Mouse (Mus musculus) spleen, postnatal 10 days (tissue): ENCODE data around the gene Slc4a2.
A peak's percentile ranks its signal among the peaks of the same experiment; 100 is the strongest.
"Not testable (repeated sequence)": the region's sequence is repeated elsewhere in the genome, so short reads cannot be mapped to it uniquely, and the experiment has no call there.

Experiments used
- DNase-seq, 2 experiments: peaks; one replicate each; pipeline ENCODE4 v3.0.0; 2021 to 2022; ENCODE audit warnings: low spot score in 2 of 2

The Slc4a2 gene

DNA sequence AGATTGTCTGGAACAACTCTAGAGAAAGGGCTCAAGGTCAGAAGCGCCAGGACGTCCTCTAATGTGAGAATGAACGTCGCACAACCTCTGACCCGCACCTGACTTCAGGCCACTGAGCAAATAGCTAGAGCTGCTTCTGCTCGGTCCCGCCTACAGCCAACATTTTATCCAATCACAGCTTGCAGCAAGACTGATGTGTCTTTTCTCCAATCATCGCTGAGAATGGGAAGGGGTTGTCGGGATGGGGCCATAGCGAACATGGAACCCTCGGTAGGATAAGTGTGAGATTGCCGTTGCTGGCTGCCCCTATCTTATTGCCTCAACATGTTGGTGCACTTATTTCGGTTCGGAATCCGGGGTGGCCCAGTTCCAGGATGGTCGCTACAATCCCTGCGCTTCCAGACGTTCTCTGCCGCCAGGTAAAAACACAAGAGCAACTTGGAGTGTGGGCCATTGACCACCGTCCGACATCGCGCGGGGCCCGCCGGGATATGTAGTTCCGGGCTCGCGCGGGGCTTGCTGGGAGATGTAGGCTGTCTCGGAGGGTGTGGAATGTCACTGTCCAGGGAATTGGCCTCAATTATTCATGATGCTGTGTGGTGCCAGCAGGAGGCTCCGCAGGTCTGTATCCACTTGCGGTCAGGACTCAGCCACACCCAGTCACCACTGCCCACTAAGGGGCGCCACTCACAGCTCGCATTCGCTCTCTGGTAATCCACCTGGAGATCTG, 29.3 kb upstream of the Slc4a2 start:
- peak; percentile 91 to 92 for DNase-seq

DNA sequence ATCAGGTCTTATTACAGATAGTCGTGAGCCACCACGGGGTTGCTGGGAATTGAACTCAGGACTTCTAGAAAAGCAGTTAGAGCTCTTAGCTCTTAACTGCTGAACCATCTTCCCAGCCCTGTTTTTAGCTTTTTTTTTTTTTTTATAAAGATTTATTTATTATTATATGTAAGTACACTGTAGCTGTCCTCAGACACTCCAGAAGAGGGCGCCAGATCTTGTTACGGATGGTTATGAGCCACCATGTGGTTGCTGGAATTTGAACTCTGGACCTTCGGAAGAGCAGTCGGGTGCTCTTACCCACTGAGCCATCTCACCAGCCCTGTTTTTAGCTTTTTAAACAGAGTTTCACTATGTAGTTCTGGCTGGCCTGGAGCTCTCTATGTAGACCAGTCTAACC, 27.4 kb upstream of the Slc4a2 start:
- DNase-seq, result not testable (repeated sequence)

DNA sequence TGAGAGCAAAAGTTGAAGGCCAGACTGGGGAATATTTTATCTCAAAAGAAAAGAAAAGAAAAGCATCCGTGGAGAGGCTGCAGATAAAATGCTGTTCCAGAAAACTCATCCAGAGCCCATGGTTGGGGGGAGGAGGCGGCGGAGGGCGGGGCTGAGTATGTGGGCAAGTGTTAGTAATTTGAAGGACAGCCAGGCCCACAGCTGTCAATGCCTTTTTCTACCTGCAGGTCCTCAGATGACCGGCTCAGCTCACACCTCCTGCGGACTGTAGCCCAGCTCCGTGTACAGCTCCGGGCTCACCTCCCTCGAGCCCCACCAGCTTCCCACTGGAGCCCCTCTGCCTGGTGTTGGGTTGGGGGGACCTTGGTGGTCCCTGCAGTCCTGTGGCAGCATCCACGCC, 24.0 kb upstream of the Slc4a2 start:
- DNase-seq, result no peak

DNA sequence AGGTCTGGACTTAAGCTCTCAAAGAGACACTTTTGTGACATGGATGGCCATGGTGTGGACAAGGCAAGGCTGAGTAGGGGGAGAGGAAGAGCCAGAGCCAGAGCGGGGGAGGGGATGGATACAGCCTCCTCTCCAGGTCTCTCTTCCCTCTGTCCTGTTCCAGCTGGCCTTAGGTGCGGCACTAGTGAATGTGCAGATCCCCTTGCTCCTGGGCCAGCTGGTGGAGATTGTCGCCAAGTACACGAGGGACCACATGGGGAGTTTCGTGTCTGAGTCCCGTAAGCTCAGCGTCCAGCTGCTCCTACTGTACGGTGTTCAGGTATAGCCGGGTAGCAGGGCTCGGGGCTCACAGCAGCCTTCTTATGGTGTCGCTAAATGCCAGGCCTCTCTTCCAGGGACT, 23.3 kb upstream of the Slc4a2 start:
- no peak for DNase-seq

DNA sequence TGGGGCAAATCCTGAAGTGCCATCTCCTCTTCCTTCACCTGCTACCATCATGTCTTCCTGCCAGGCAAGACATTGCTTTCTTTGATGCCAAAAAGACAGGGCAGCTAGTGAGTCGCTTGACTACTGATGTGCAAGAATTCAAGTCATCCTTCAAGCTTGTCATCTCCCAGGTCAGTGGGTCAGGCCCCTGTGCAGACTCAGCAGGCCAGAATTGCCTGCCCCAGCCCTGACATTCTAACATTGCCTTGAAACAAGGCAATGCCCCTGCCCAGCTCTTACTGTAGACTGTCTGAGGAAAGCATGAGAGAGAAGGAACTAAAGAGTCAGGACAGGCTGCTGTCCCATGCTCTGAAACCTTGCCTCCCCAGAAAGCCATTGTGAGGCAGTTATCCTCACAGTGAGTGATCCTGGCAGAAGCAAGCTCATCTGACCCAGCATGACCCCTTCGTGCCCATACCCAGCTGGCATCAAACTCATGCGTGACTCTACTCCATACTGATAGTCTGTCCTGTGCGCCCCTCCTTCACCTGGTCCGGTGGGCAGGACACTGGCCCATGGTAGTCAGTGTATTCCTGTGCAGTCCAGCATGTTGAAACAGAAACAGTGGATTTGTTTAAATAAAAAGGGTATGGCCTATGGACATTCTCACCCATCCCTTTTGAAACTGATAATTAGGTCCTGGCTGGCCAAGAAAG, 22.6 kb upstream of the Slc4a2 start:
- no peak for DNase-seq

GRCm38 (mm10) chr5:24401969-24402368, 21.7 kb upstream of the Slc4a2 start:
- no peak for DNase-seq

DNA sequence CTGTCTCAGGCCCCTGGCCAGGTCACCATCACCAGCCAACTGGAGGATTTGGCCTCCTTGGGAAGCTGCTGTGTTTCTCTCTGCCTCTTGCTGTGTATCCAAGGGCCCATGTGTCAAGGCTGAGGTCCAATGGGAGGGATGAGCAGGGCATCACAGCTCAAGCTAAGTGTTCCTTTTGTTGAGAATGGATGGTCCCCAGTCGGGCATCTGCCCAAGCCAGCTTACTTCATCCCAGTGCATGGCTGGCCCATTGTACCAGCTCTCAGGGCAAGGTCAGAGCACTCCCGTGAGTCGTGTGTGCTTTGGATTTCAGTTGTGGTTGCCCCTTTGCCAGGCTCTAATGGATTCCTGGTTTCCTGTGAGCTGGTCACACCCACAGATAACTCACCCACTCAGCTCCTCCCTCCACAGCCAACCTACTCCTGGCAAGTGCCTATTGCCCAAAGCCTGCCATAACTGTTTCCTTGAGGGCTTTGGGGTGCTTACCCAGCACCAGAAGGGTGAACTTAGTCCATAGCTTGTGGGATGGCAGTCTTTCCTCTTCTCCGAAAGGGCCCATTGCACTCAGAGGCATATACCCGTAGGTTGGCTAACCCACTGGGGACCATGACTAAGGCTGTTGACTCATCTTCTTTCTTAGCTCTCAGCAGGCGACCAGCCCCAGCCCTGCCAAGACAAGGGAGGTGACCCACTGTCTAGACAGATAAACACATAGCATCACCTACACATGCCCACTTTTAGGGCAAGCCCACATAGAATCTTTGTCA, 18.9 kb upstream of the Slc4a2 start:
- no peak for DNase-seq

DNA sequence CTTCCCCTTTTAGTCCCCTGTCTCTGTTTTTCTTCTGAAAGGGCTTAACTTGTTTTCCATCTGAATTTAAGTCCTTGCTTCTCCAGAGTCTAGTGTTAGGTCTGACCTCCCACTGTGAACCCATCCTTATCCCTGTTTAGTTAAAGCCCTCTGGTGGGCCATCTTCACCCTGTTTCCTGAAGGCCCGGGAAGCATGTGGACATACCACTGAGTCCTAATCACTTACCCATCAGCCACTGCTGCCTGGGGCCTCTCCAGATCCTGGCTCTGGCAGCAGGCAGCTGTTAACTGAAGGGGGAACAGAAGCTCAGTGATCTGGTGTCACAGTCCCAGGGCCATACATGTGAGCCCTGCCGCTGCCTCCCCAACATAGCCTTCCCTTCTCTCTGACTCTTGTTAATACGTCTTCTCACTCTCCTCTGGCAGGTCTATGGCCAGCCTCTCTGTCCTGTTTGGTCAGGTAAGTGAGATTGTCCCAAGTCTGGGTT, 18.2 kb upstream of the Slc4a2 start:
- DNase-seq, result no peak

GRCm38 (mm10) chr5:24408651-24409050, 15.0 kb upstream of the Slc4a2 start:
- no peak for DNase-seq

DNA sequence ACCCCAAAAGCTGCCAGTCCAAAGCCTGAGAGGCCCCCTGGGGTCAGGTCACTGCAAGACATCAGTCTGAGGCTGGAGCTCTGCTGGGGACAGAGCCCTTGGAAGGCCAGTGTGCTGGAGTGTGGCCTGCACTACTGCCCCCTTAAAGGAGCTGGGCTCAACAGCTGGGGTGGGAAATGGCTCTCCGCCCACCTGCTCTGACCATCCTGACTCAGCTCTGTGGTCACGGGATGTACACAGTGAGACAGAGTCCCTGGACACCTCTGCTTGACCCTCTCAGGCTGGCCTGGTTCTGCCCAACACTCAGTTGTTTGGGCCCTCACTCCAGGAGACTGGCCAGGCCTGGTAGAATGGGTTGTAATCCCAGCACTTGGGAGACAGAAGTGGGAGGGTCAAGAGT, 14.2 kb upstream of the Slc4a2 start:
- no peak for DNase-seq

DNA sequence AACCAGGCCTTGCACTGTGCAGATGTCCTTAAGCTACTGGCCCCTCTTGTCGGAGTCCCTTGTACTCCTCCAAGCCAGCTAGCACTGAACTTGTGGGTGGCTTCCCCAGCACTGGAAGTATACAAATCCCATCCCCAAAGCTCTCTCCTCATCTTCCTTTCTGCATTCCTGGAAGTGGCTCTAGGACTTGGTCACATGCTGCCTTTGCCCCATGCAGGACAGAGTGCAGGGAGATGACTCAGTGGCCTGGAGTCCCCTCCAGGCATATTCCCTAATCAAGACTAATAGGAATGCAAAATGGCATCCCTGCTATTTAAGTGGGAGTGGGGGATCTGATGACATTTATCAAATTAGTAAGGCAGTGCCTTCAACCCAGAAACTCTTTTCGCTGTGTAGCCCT, 11.6 kb upstream of the Slc4a2 start:
- DNase-seq, result no peak

GRCm38 (mm10) chr5:24413042-24413693, 10.5 kb upstream of the Slc4a2 start, which contains the start of gene Asic3:
Gene Asic3 (plus strand): TSS chr5:24413392.
- DNase-seq, result no peak

DNA sequence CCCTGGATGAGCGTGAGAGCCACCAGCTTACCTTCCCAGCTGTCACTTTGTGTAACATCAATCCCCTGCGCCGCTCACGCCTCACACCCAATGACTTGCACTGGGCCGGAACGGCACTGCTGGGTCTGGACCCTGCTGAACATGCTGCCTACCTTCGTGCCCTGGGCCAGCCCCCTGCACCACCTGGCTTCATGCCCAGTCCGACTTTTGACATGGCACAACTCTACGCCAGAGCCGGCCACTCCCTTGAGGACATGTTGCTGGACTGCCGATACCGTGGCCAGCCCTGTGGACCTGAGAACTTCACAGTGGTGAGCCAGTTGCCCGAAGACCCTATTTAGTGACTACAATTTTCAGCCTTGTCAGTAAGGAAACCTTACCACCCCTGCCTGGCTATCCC, 9.7 kb upstream of the Slc4a2 start:
- no peak for DNase-seq

GRCm38 (mm10) chr5:24416222-24416736, 7.4 kb upstream of the Slc4a2 start:
- peak; percentile 29 to 73 for DNase-seq

GRCm38 (mm10) chr5:24417587-24417986, 6.0 kb upstream of the Slc4a2 start:
- no peak for DNase-seq

- DNase-seq, result no peak
Measured at GRCm38 (mm10) chr5:24420381-24420780, 3.3 kb upstream of the Slc4a2 start.

GRCm38 (mm10) chr5:24424004-24424781, 556 bp downstream of the Slc4a2 start:
- peak; percentile 58 to 68 for DNase-seq

- peak; percentile 63 to 89 for DNase-seq
Measured at GRCm38 (mm10) chr5:24424861-24425411, 1.3 kb downstream of the Slc4a2 start.

- peak; percentile 70 to 73 for DNase-seq
Measured at GRCm38 (mm10) chr5:24425421-24426036, 1.9 kb downstream of the Slc4a2 start.

DNA sequence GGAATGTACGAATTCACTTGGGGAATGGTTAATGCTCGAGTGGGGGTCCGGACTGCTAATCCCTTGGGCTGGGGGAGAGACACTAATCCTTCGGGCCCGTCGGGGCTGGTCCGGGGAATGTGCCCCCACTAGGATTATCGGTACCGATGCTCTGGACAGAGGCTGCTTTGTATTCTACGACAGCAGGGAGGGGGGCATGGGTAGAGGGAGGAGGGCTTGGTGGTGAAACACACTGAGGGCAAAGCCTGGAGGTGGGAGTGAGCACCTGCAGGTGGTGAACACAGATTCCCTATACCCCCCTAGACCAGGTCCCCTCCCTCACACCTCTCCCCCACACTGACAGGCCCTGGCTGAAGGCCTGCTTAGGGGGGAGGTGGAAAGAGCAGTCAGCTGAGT, 2.4 kb downstream of the Slc4a2 start:
- DNase-seq, result no peak
